Mouse (Mus musculus): Measurements from ENCODE around the gene Srgap1. TPM values are rescaled to one million over a fixed set of nuclear protein-coding genes. Genes with fewer than 3 reads are reported as not detected.

The Srgap1 gene
- total and polyA plus RNA-seq, 2 experiments from 2014 or later = 28.5 to 31.1 TPM

DNA sequence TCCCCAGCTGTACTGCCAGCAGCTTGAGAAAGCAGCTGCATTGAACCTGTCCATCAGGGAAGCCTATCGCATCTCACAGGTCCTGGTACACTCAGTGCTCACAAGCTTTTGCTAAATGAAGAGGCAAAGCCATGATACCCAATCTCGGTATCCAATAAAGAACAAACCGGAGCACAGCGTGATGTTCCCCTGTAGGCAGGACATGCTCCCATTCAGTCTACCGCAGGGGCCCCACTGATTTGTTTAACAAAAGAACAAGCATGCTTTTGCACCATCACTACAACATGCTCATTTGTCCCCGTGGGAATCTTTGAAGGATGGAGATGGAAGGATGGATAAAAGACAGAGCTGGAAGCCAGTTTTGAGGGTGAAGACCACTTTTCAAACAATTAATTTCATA is 257.0 kb downstream of the Srgap1 start:
- DNase-seq (ENCODE audit: low spot score) (no peak), ATAC-seq (ENCODE audit: low FRiP score) (no peak)
- H3K4me3 ChIP-seq (ENCODE audit: low read depth, low read length) = no peak overlapping the region
- H3K27ac ChIP-seq (ENCODE audit: low read depth, low read length) = no peak overlapping the region
- no peak for TF ChIP-seq CTCF (IDR thresholded peaks at IDR 0.05)
- WGBS = 17% methylated on average over 6 of the region's 6 CpGs
- H3K27me3 ChIP-seq (ENCODE audit: insufficient read depth, low read length) = no peaks in the 10 kb centered on the region
- no peaks in the 10 kb centered on the region for H3K4me1 ChIP-seq (ENCODE audit: insufficient read depth, low read length)
- no peak overlapping the region for H3K4me2 ChIP-seq (ENCODE audit: low read depth, low read length, poor library complexity, severe bottlenecking)
- peaks cover 24% of the 10 kb centered on the region for H3K36me3 ChIP-seq (ENCODE audit: insufficient read depth, low read length)
- no peaks in the 10 kb centered on the region for H3K9me3 ChIP-seq (ENCODE audit: low read length)
- H3K9ac ChIP-seq (replicated peaks; ENCODE audit: low read length, poor library complexity, severe bottlenecking) = no peak overlapping the region

DNA sequence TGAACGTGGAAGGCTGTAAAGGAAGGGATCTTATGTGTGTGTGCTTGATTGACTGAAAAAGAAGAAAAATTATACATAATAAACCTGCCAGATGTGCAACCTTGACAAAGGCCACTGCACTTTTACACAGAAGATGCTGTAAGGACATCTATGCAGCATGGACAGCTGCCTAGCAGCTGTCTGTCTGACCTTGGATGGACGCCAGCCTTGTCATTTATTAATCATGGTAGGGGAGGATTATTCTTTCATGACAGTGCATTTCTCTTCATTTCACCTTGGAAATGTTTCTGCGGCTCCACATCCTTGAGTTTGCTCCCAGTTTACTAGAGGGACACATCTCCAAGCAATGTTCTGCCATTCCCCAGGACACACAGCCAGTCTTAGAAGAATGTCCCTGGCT is 258.6 kb downstream of the Srgap1 start:
- peaks cover 34% of the 10 kb centered on the region for H3K36me3 ChIP-seq (ENCODE audit: insufficient read depth, low read length)
- no peaks in the 10 kb centered on the region for H3K9me3 ChIP-seq (ENCODE audit: low read length)
- H3K27ac ChIP-seq (ENCODE audit: low read depth, low read length) = no peak overlapping the region
- WGBS = 85% methylated on average over 3 of the region's 3 CpGs
- no peak overlapping the region for H3K4me2 ChIP-seq (ENCODE audit: low read depth, low read length, poor library complexity, severe bottlenecking)
- H3K9ac ChIP-seq (replicated peaks; ENCODE audit: low read length, poor library complexity, severe bottlenecking) = no peak overlapping the region
- H3K27me3 ChIP-seq (ENCODE audit: insufficient read depth, low read length) = no peaks in the 10 kb centered on the region
- no peak for ATAC-seq (ENCODE audit: low FRiP score)
- TF ChIP-seq CTCF (IDR thresholded peaks at IDR 0.05) = no peak
- no peak overlapping the region for H3K4me3 ChIP-seq (ENCODE audit: low read depth, low read length)
- no peaks in the 10 kb centered on the region for H3K4me1 ChIP-seq (ENCODE audit: insufficient read depth, low read length)
- DNase-seq (ENCODE audit: low spot score) = no peak

DNA sequence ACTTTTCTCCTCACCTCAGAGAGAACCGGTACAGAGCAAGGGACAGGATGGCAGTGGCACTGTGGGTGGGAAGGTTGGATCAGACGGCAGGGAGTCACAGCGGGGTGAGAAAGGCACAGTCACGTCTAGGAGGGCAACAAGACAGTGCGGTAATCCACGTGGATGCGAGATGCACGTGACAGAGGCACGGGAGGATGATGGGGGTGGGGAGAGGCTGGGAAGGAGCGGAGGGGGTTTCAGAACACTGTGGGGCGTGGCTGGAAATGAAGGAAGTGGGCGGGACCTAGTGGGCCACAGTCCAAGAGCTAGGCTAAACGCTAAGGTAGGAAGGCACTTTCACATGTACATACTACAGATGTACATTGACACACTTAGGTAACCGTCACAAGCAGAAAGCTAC is 266.0 kb downstream of the Srgap1 start:
- ATAC-seq (ENCODE audit: low FRiP score) (no peak), DNase-seq (ENCODE audit: low spot score) (no peak)
- Histone ChIP-seq H3K36me3 (ENCODE audit: insufficient read depth, low read length) (peaks cover 32% of the 10 kb centered on the region), H3K9ac (replicated peaks; ENCODE audit: low read length, poor library complexity, severe bottlenecking) (no peak overlapping the region), H3K4me1 (ENCODE audit: insufficient read depth, low read length) (no peaks in the 10 kb centered on the region), H3K4me2 (ENCODE audit: low read depth, low read length, poor library complexity, severe bottlenecking) (no peak overlapping the region), H3K27me3 (ENCODE audit: insufficient read depth, low read length) (no peaks in the 10 kb centered on the region), H3K27ac (ENCODE audit: low read depth, low read length) (no peak overlapping the region), H3K4me3 (ENCODE audit: low read depth, low read length) (no peak overlapping the region), H3K9me3 (ENCODE audit: low read length) (no peaks in the 10 kb centered on the region)
- WGBS = 39% methylated on average over 14 of the region's 14 CpGs
- no peak for TF ChIP-seq CTCF (IDR thresholded peaks at IDR 0.05)

DNA sequence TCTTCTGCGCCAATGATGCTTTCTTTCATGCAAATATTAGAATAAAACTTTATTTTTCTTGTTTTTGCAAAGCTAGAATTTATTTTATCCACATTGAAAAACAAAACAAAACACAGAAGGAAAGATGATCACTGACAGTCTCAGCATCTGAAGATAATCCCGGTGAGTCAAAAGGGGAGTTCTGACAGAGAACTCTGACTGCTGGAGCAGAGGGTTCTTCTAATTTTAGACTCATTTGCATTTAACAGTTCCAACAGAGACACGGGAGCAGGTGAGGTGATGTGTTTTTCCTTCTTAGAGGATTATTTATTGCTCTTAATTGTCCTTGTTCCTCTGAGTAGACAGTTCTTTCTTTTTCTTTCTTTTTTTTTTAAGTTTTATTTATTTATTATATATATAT is 271.1 kb downstream of the Srgap1 start:
- Histone ChIP-seq H3K9me3 (ENCODE audit: low read length) (no peaks in the 10 kb centered on the region), H3K27ac (ENCODE audit: low read depth, low read length) (no peak overlapping the region), H3K36me3 (ENCODE audit: insufficient read depth, low read length) (no peaks in the 10 kb centered on the region), H3K4me3 (ENCODE audit: low read depth, low read length) (no peak overlapping the region), H3K4me2 (ENCODE audit: low read depth, low read length, poor library complexity, severe bottlenecking) (no peak overlapping the region), H3K9ac (replicated peaks; ENCODE audit: low read length, poor library complexity, severe bottlenecking) (no peak overlapping the region), H3K4me1 (ENCODE audit: insufficient read depth, low read length) (no peaks in the 10 kb centered on the region), H3K27me3 (ENCODE audit: insufficient read depth, low read length) (no peaks in the 10 kb centered on the region)
- WGBS = 44% methylated on average over 3 of the region's 3 CpGs
- ATAC-seq (ENCODE audit: low FRiP score) = no peak
- DNase-seq (ENCODE audit: low spot score) = no peak
- TF ChIP-seq CTCF (IDR thresholded peaks at IDR 0.05) = no peak

- H3K4me1 ChIP-seq (ENCODE audit: insufficient read depth, low read length) = no peaks in the 10 kb centered on the region
- ATAC-seq (ENCODE audit: low FRiP score) = no peak
These were observed 273.3 kb downstream of the Srgap1 start for GRCm38 (mm10) chr10:121773813-121774212.

GRCm38 (mm10) chr10:121770624-121771577 is 276.2 kb downstream of the Srgap1 start:
- no peak overlapping the region for H3K27ac ChIP-seq (ENCODE audit: low read depth, low read length)
- no peaks in the 10 kb centered on the region for H3K36me3 ChIP-seq (ENCODE audit: insufficient read depth, low read length)
- DNase-seq (ENCODE audit: low spot score) (peak; percentile 18), ATAC-seq (ENCODE audit: low FRiP score) (no peak)
- peak; percentile 58 for TF ChIP-seq CTCF (IDR thresholded peaks at IDR 0.05)
- no peak overlapping the region for H3K4me3 ChIP-seq (ENCODE audit: low read depth, low read length)
- 46% methylated on average over 19 of the region's 20 CpGs for WGBS
- H3K4me1 ChIP-seq (ENCODE audit: insufficient read depth, low read length) = no peaks in the 10 kb centered on the region; the same call in 1 of the 2 replicates
- no peaks in the 10 kb centered on the region for H3K9me3 ChIP-seq (ENCODE audit: low read length)
- H3K9ac ChIP-seq (replicated peaks; ENCODE audit: low read length, poor library complexity, severe bottlenecking) = no peak overlapping the region
- H3K4me2 ChIP-seq (ENCODE audit: low read depth, low read length, poor library complexity, severe bottlenecking) = no peak overlapping the region
- no peaks in the 10 kb centered on the region for H3K27me3 ChIP-seq (ENCODE audit: insufficient read depth, low read length)

More at GRCm38 (mm10) chr10:121773813-121774212, 273.3 kb downstream of the Srgap1 start:
- Histone ChIP-seq H3K27ac (ENCODE audit: low read depth, low read length) (no peak overlapping the region), H3K36me3 (ENCODE audit: insufficient read depth, low read length) (no peaks in the 10 kb centered on the region), H3K9ac (replicated peaks; ENCODE audit: low read length, poor library complexity, severe bottlenecking) (no peak overlapping the region), H3K4me2 (ENCODE audit: low read depth, low read length, poor library complexity, severe bottlenecking) (no peak overlapping the region), H3K27me3 (ENCODE audit: insufficient read depth, low read length) (no peaks in the 10 kb centered on the region), H3K9me3 (ENCODE audit: low read length) (no peaks in the 10 kb centered on the region), H3K4me3 (ENCODE audit: low read depth, low read length) (no peak overlapping the region)
- TF ChIP-seq CTCF (IDR thresholded peaks at IDR 0.05) = no peak
- no peak for DNase-seq (ENCODE audit: low spot score)
- WGBS = 84% methylated on average over 4 of the region's 4 CpGs
